9 mouse cellular contexts compared by ENCODE assay signal in genomic region chr1:153451237-153452154, GRCm38 (mm10). TPM values are rescaled to one million over a fixed set of nuclear protein-coding genes. Genes with fewer than 3 reads are reported as not detected.
DNase-seq lines count a peak whose midpoint lies in the region; TF ChIP-seq lines count a peak whose summit lies in the region.
"Had no signal": no experiment of that assay in that cellular context is flagged by ENCODE, and none has a peak within 500 bp of the region (broad histone marks: within the 10 kb centered on the region; RNA-seq: fewer than 3 reads in every experiment).

No protein-coding gene starts in this region.

- H3K4me3 ChIP-seq in heart, embryonic 10.5 days, result no peak overlapping the region
- no peak overlapping the region for H3K4me3 ChIP-seq in CH12.LX (replicated peaks in 1 of 3; ENCODE audit: low read depth in 2 of 3, low read length in 2 of 3, poor library complexity in 1 of 3)
- H3K4me3 ChIP-seq: lung, embryonic 15.5 days had no signal

- H3K79me2 ChIP-seq in CH12.LX (replicated peaks; ENCODE audit: control insufficient read depth, extremely low read depth, insufficient read depth, poor library complexity, severe bottlenecking), result no peaks in the 10 kb centered on the region

- no peak for TF ChIP-seq EP300 in CH12.LX (IDR thresholded peaks at IDR 0.05; ENCODE audit: low read length)

- no peaks in the 10 kb centered on the region for H3K27me3 ChIP-seq in heart, embryonic 10.5 days (ENCODE audit: insufficient read depth, poor library complexity, severe bottlenecking)
- no peaks in the 10 kb centered on the region for H3K27me3 ChIP-seq in CH12.LX (replicated peaks)
- H3K27me3 ChIP-seq: lung, embryonic 15.5 days had no signal

- intact Hi-C loops in left cerebral cortex, postnatal 14 days (cut with DNase I), result no loop called here

- peak; percentile 24 to 55 for DNase-seq in heart, adult 18-20 months
- no peak for DNase-seq in heart, embryonic 10.5 days (ENCODE audit: low spot score)
- DNase-seq in CH12.LX (ENCODE audit: extremely low read depth), result peak; percentile 65
- peak; percentile 56 for DNase-seq in c-Kit-positive CD71-negative TER-119-negative erythroid progenitor cells, embryonic 14.5 days (ENCODE audit: low read depth)
- DNase-seq in frontal cortex, postnatal 36 days (ENCODE audit: low spot score in 2 of 2), result peak; percentile 39 to 44
- DNase-seq in left cerebral cortex, postnatal 14 days (ENCODE audit: low spot score in 2 of 2), result peak; percentile 49 to 72
- DNase-seq in naive thymus-derived CD4-positive, alpha-beta T cell, adult 2 months (ENCODE audit: low read depth), result peak; percentile 54
- DNase-seq in urinary bladder, adult 2 months (ENCODE audit: low spot score), result no peak

- TF ChIP-seq POLR2A in CH12.LX (IDR thresholded peaks at IDR 0.05; ENCODE audit: low read depth, low read length), result no peak

- dilution Hi-C loops in CH12.LX (cut with MboI; ENCODE audit: extremely low pct_ligation_motif_present, extremely low pct_unique_long_range_greater_than_20kb, low sequenced_read_pairs), result no loop called here

- H3K4me1 ChIP-seq in heart, embryonic 10.5 days, result no peaks in the 10 kb centered on the region
- no peaks in the 10 kb centered on the region for H3K4me1 ChIP-seq in CH12.LX (ENCODE audit: control insufficient read depth in 1 of 2, insufficient read depth in 2 of 2)
- H3K4me1 ChIP-seq: lung, embryonic 15.5 days had no signal

- in situ Hi-C loops in CH12.LX (cut with MboI; ENCODE audit: low pct_ligation_motif_present, low pct_unique_long_range_greater_than_20kb, low sequenced_read_pairs), result no loop called here

- peak; percentile 73 for TF ChIP-seq RAD21 in CH12.LX (IDR thresholded peaks at IDR 0.05; ENCODE audit: low read depth, low read length)

- no peaks in the 10 kb centered on the region for H3K9me3 ChIP-seq in heart, embryonic 10.5 days
- H3K9me3 ChIP-seq in CH12.LX (replicated peaks; ENCODE audit: low read length), result no peaks in the 10 kb centered on the region
- H3K9me3 ChIP-seq: lung, embryonic 15.5 days had no signal

- 72% methylated on average over 10 of the region's 10 CpGs for WGBS in heart, embryonic 10.5 days

- H3K4me2 ChIP-seq in CH12.LX (ENCODE audit: insufficient read depth, low read depth, poor library complexity, severe bottlenecking), result no peak overlapping the region
- H3K4me2 ChIP-seq: lung, embryonic 15.5 days had no signal

- H3K36me3 ChIP-seq in heart, embryonic 10.5 days, result peaks cover 40% of the 10 kb centered on the region
- H3K36me3 ChIP-seq in CH12.LX (replicated peaks in 1 of 2; ENCODE audit: control insufficient read depth in 1 of 2, insufficient read depth in 1 of 2, low read length in 1 of 2), result peaks cover 32 to 83% of the 10 kb centered on the region in 2 experiments

- H3K27ac ChIP-seq in heart, embryonic 10.5 days, result no peak overlapping the region
- H3K27ac ChIP-seq in CH12.LX (ENCODE audit: insufficient read depth, low read depth), result no peak overlapping the region
- H3K27ac ChIP-seq: lung, embryonic 15.5 days had no signal

- H3K9ac ChIP-seq in CH12.LX (ENCODE audit: insufficient read depth, low read depth), result no peak overlapping the region
- H3K9ac ChIP-seq: lung, embryonic 15.5 days had no signal

- TF ChIP-seq CTCF in CH12.LX (conservative IDR thresholded peaks at IDR 0.05 in 1 of 2, IDR thresholded peaks at IDR 0.05 in 1 of 2; ENCODE audit: low read depth in 2 of 2, low read length in 2 of 2), result peak; percentile 60 to 75; a peak in 3 of 4 replicates

TF ChIP-seq in CH12.LX, 34 proteins besides CTCF, POLR2A, EP300 and RAD21:
- TF ChIP-seq TBP (conservative IDR thresholded peaks at IDR 0.05; ENCODE audit: low read depth, low read length) (0 out of 2 replicates have a peak, but pooled peaks have one; percentile 6), SMC3 (IDR thresholded peaks at IDR 0.05; ENCODE audit: low read depth, low read length) (peak; percentile 52), ZMIZ1 (IDR thresholded peaks at IDR 0.05; ENCODE audit: low read depth, low read length) (no peak), TCF12 (IDR thresholded peaks at IDR 0.05; ENCODE audit: low read depth, low read length) (no peak), MAZ (IDR thresholded peaks at IDR 0.05; ENCODE audit: low read depth, low read length) (no peak), PAX5 (IDR thresholded peaks at IDR 0.05; ENCODE audit: low read length) (no peak), POLR2AphosphoS2 (IDR thresholded peaks at IDR 0.05; ENCODE audit: low read depth, low read length) (peak; percentile 68; the same call in 1 of the 2 replicates), ETS1 (conservative IDR thresholded peaks at IDR 0.05; ENCODE audit: low read depth, low read length) (no peak)

RNA-seq across cellular contexts. Expression of gene Shcbp1l, which starts 26.5 kb away (rescaled TPM):
- not detected for total RNA-seq in heart, adult 18-20 months (2021)
- polyA plus RNA-seq in heart, embryonic 10.5 days (2016; fragmentation: Nextera tagmentation; extraction: Ambion mirVana), result 0.17 and 0.20 TPM in 2 replicates
- total RNA-seq in CH12.LX (2012; rRNA removed), result 0.46 and 0.59 TPM in 2 replicates
- total RNA-seq in CH12.LX (2014; rRNA removed), result not detected in 2 replicates
- polyA plus RNA-seq in CH12.LX (2012; ENCODE audit: insufficient read length, low read depth), result 0.93 and 1.6 TPM in 2 replicates
- 1 to 10 TPM; 2.0 TPM for total RNA-seq in left cerebral cortex, postnatal 14 days (2021)
- polyA plus RNA-seq in urinary bladder, adult 2 months (2012; rRNA removed), result 0.34 and 0.37 TPM in 2 replicates

RNA-seq across cellular contexts. Expression of gene Dhx9, which starts 36.0 kb away (rescaled TPM):
- total RNA-seq in heart, adult 18-20 months (2021), result 10 to 100 TPM; 41.4 to 46.0 TPM
- 22.8 and 25.1 TPM in 2 replicates for polyA plus RNA-seq in heart, embryonic 10.5 days (2016; fragmentation: Nextera tagmentation; extraction: Ambion mirVana)
- total RNA-seq in CH12.LX (2012; rRNA removed) (55.4 and 82.4 TPM in 2 replicates), CH12.LX (2014; rRNA removed) (81.8 and 98.8 TPM in 2 replicates)
- polyA plus RNA-seq in CH12.LX (2012; ENCODE audit: insufficient read length, low read depth), result 233 and 244 TPM in 2 replicates
- total RNA-seq in left cerebral cortex, postnatal 14 days (2021), result 100 to 1,000 TPM; 105 to 107 TPM
- polyA plus RNA-seq in urinary bladder, adult 2 months (2012; rRNA removed), result 46.6 and 51.1 TPM in 2 replicates

Comparison
In these comparisons a context has a peak if more than half of its experiments do, and no peak if none do; other contexts are left out.
1. DNase-seq: peak in heart, adult 18-20 months (2 of 2), CH12.LX (single experiment), c-Kit-positive CD71-negative TER-119-negative erythroid progenitor cells, embryonic 14.5 days (single experiment), frontal cortex, postnatal 36 days (2 of 2), left cerebral cortex, postnatal 14 days (2 of 2) and naive thymus-derived CD4-positive, alpha-beta T cell, adult 2 months (single experiment); none in heart, embryonic 10.5 days (single experiment) and urinary bladder, adult 2 months (single experiment).